Mouse (Mus musculus) midbrain, embryonic 11.5 days (tissue): ENCODE measurements around the gene Ucn2. TPM values are rescaled to one million over a fixed set of nuclear protein-coding genes. Genes with fewer than 3 reads are reported as not detected.

Experiments used
- ATAC-seq: fragments of 200-750 bp; cut with Nextera tagmentation; 2 replicates; pipeline ENCODE4 v1.8.0; 2017; ENCODE audit warnings: moderate TSS enrichment, moderate library complexity; ENCODE audit not compliant: low FRiP score
- DNase-seq: peaks from one replicate; pipeline ENCODE4 v3.0.0; 2015; ENCODE audit warnings: low spot score; ENCODE audit errors: missing footprints
- H3K27ac ChIP-seq: fragments of 300-500 bp; sonication (generic); 2 replicates; pipeline ENCODE4 v1.5.1; 2014; ENCODE audit warnings: low read depth, low read length
- H3K27me3 ChIP-seq: fragments of 300-500 bp; sonication (generic); 2 replicates; pipeline ENCODE4 v1.6.1; 2014; ENCODE audit warnings: mild to moderate bottlenecking, low read length, moderate library complexity, mixed read lengths; ENCODE audit not compliant: control insufficient read depth, insufficient read depth
- H3K36me3 ChIP-seq: fragments of 300-500 bp; sonication (generic); 2 replicates; pipeline ENCODE4 v1.6.1; 2014; ENCODE audit warnings: mild to moderate bottlenecking, low read length, moderate library complexity, mixed read lengths; ENCODE audit not compliant: control insufficient read depth, insufficient read depth
- H3K4me1 ChIP-seq: fragments of 300-500 bp; sonication (generic); 2 replicates; pipeline ENCODE4 v1.6.1; 2014; ENCODE audit warnings: low read length; ENCODE audit not compliant: control insufficient read depth, insufficient read depth
- H3K4me2 ChIP-seq: fragments of 300-500 bp; sonication (generic); 2 replicates; pipeline ENCODE4 v1.6.1; 2014; ENCODE audit warnings: mild to moderate bottlenecking, moderate library complexity
- H3K4me3 ChIP-seq: fragments of 300-500 bp; sonication (generic); 2 replicates; pipeline ENCODE4 v1.5.1; 2014; ENCODE audit warnings: low read depth, low read length
- H3K9ac ChIP-seq: fragments of 300-500 bp; sonication (generic); 2 replicates; pipeline ENCODE4 v1.6.1; 2014; ENCODE audit warnings: low read length
- H3K9me3 ChIP-seq: fragments of 300-500 bp; sonication (generic); 2 replicates; pipeline ENCODE4 v1.6.1; 2016; ENCODE audit warnings: low read length; ENCODE audit not compliant: control insufficient read depth
- WGBS: fragments of 180-500 bp; shearing (Covaris S2); extraction: QIAGEN DNeasy Blood & Tissue Kit; methylation state at CpG from one replicate; pipeline ENCODE4 v1.1.7; 2014; 5-methylcytosine and 5-hydroxymethylcytosine counted together
- microRNA counts: library from miRNA; unstranded; fragments of <30 nt; microRNA quantifications from one replicate; lab custom pipeline; 2015
- microRNA-seq: library from miRNA; unstranded; fragments of <30 nt; microRNA quantifications from one replicate; pipeline ENCODE4, GENCODE M21; 2017
- polyA plus RNA-seq: library from polyadenylated mRNA; unstranded; fragments of >200 nt; fragmentation: Nextera tagmentation; extraction: Ambion mirVana; gene quantifications from 2 replicates; pipeline ENCODE4 v1.2.1, GENCODE M21; 2014

The Ucn2 gene
- polyA plus RNA-seq, 1 experiment from 2014 or later = 0.15 TPM

DNA sequence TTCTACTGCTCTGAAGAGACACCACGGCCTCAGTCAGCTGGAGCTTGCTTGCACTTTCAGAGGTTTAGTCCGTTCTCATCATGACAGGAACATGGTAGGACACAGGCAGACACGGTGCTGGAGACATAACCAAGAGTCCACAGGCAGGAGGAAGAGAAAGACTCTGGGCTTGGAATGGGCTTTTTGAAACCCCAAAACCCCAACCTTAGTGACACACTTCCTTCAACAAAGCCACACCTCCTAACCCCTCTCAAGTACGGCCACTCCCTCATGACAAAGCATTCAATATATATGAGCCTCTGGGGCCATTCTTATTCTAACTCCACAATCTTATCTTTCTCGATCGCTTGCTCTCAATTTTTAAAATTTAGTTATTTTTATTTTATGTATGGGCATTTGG lies 46.6 kb downstream of the Ucn2 start:
- Histone ChIP-seq H3K9me3 (no peaks in the 10 kb centered on the region), H3K4me2 (no peak overlapping the region), H3K4me3 (no peak overlapping the region), H3K4me1 (no peaks in the 10 kb centered on the region), H3K9ac (no peak overlapping the region), H3K36me3 (no peaks in the 10 kb centered on the region), H3K27me3 (no peaks in the 10 kb centered on the region), H3K27ac (no peak overlapping the region)
- DNase-seq = no peak
- WGBS = 83% methylated on average over 6 of the region's 6 CpGs
- ATAC-seq = no peak

MicroRNA genes within 50 kb of the gene (microRNA counts, 519-probe panel; counts per million panel counts)
- microRNA mmu-miR-711 (lab: Ali Mortazavi, UCI) = not detected

Small RNA genes within 50 kb of the gene (microRNA-seq; reads per million reads assigned to microRNA genes)
- gene Mir711 = not detected

Other genes with a start within 250 kb of the Ucn2 start
- 104 and 109 TPM in 2 replicates for gene Ip6k2, start 202.2 kb upstream of the Ucn2 start, polyA plus RNA-seq
- 8.3 and 9.2 TPM in 2 replicates for gene Nckipsd, start 177.6 kb upstream of the Ucn2 start, polyA plus RNA-seq
- 5.4 and 6.4 TPM in 2 replicates for gene Celsr3, start 159.7 kb upstream of the Ucn2 start, polyA plus RNA-seq
- 7.5 and 8.0 TPM in 2 replicates for gene Slc26a6, start 132.7 kb upstream of the Ucn2 start, polyA plus RNA-seq
- not detected in 2 replicates for gene Tmem89, start 71.4 kb upstream of the Ucn2 start, polyA plus RNA-seq
- 378 and 408 TPM in 2 replicates for gene Uqcrc1, start 49.4 kb upstream of the Ucn2 start, polyA plus RNA-seq
- gene Col7a1, start 32.4 kb upstream of the Ucn2 start, polyA plus RNA-seq = 1.1 and 2.2 TPM in 2 replicates
- gene Pfkfb4, start 5.8 kb downstream of the Ucn2 start, polyA plus RNA-seq = 7.7 and 10.5 TPM in 2 replicates
- 27.1 and 29.9 TPM in 2 replicates for gene Shisa5, start 52.6 kb downstream of the Ucn2 start, polyA plus RNA-seq
- 7.1 and 7.3 TPM in 2 replicates for gene Trex1, start 73.7 kb downstream of the Ucn2 start, polyA plus RNA-seq
- 21.7 and 25.0 TPM in 2 replicates for gene Atrip, start 88.1 kb downstream of the Ucn2 start, polyA plus RNA-seq
- 11.4 and 14.2 TPM in 2 replicates for gene Ccdc51, start 96.5 kb downstream of the Ucn2 start, polyA plus RNA-seq
- 819 and 852 TPM in 2 replicates for gene Tma7, start 96.6 kb downstream of the Ucn2 start, polyA plus RNA-seq
- gene Plxnb1, start 109.4 kb downstream of the Ucn2 start, polyA plus RNA-seq = 17.1 and 17.7 TPM in 2 replicates
- not detected in 2 replicates for gene Fbxw21, start 176.0 kb downstream of the Ucn2 start, polyA plus RNA-seq
- not detected in 2 replicates for gene Fbxw13, start 210.0 kb downstream of the Ucn2 start, polyA plus RNA-seq
- gene Fbxw20, start 248.7 kb downstream of the Ucn2 start, polyA plus RNA-seq = not detected in 2 replicates